Mouse (Mus musculus) E14TG2a.4 (cell line): ENCODE data around the gene Cadps.

ENCODE experiments used
- CTCF ChIP-seq: conservative IDR thresholded peaks from 2 replicates; pipeline ENCODE4 v1.5.1; 2014; ENCODE audit warnings: low read length
- NANOG ChIP-seq: IDR thresholded peaks from 2 replicates; pipeline ENCODE4 v1.6.1; 2014; ENCODE audit warnings: borderline replicate concordance, low read length, mixed read lengths
- POU5F1 ChIP-seq: IDR thresholded peaks from 2 replicates; pipeline ENCODE4 v1.6.1; 2014; ENCODE audit warnings: low read length, borderline replicate concordance

GRCm38 (mm10) chr14:12751821-12752220 lies 71.1 kb downstream of the Cadps start:
- no peak for TF ChIP-seq CTCF
- TF ChIP-seq NANOG: no peak
- no peak for TF ChIP-seq POU5F1
